Mouse (Mus musculus): ENCODE results near the gene Mb.

Gene Mb

DNA sequence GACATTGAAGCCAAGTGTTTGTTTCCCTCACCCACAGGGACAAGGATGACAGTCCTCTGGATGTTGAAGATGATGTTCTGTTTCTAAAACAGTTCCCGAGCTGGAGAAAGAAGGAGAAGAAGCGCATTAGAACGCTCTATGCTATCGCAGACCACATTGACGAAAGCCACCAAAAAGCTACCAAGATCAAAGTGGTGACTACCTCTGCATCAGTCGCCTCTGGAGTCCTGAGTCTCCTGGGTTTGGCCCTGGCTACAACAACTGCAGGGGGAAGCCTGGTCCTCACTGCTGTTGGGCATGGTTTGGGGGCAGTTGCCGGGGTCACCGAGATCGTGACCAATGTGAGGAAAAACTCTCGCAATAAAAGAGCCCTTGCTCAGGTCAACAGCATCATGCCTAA, at the start of gene Mb:
Mb (minus strand) TSS at position 101 of the 400 bp plus-strand sequence.
- DNase-seq, result no peak

DNA sequence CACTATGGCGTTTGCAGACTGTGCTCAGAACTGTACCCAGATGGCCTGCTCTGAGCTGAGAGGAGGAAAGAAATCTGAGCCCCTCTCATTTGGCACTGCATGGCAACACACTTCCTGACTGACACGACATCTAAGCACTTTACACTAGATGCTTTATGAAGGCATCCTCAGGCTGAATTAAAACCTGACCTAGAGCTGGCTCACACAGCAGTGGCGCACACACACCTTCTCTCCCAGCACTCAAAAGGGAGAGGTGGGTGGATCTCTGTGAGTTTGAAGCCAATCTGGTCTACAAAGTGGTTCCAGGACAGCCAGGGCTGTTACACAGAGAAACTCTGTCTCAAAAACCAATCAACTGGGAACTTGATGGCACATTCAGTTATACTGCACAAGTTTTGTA, 49.3 kb upstream of the Mb start:
- no peak for DNase-seq

- DNase-seq, result no peak
Measured at GRCm38 (mm10) chr15:77097358-77097757, 46.9 kb upstream of the Mb start.

DNA sequence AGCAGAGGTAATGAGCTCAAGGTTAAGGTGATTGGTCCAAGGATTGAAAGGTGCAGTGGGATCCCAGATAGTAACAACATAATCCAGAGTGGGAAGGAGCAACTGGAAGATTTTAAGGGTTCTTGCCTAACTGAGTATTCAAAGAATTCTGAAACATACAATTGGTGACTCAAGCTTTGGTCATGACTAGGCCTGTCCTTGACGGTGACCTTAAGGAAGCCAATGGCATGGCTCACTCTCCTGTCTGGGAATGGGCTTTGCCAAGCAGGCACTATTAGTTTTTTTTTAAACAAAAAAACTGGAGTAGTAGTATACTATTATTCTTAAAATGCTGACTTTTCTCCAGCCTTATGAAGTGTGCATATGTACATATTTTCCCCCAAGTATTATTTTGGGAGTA, 44.7 kb upstream of the Mb start:
- DNase-seq, result no peak

DNA sequence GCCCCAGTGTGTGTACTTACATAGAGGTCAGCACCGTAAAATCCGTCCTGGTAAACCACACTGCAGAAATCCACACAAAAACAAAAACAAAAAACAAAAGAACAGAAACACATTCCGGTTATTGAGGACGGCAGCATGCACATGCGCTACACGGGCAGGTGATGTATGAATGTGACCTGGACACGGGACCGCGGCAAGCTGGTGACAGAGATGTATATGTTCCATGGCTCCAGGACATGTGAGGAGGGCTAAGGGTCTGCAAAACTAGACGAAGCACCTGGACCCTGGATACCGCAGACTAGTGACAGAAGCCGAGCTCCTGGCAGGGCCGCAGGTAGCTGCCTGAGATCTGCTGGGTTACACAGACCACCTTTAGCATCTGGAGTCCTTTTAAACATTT, 44.0 kb upstream of the Mb start:
- no peak for DNase-seq

DNA sequence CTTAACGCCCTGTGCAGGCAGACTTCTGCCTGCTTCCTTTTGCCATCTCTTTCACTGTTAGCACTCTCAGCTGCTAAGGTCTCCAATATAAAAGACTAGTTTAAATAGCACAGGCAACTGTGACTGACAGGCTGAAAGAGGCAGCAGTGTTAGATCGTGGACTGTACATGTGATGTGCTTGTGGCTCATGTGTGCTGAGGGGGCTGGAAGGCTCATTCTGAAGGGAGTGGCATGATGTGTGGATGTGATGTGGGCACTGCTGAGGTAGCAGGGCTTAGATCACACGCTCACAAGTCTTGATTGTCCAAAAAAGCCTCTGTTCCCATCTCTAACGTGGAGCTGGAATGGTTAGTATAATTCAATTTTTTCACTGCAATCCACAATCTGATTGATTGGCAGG, 40.9 kb upstream of the Mb start:
- DNase-seq, result no peak

GRCm38 (mm10) chr15:77090531-77090930, 40.1 kb upstream of the Mb start:
- DNase-seq, result no peak

DNA sequence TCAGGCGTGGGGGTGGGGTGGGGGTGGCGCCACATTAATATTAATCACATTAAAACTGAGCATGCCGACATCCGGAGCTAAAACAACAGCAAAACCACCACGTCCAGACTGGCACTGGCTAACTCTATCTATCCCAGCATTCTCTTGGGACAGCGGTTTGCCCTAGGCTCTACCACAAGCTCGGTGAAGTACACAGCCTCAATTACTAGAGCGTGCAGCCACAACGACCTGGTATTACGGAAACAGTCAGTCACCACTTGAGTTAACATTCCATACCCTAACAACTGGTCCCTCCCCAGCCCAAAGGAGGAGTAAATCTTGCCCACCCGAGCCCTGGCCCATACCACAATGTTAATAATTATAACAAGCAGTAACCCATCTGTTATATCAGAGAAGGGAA, 38.8 kb upstream of the Mb start:
- DNase-seq, result no peak

GRCm38 (mm10) chr15:77086488-77086887, 36.0 kb upstream of the Mb start:
- DNase-seq, result no peak

GRCm38 (mm10) chr15:77085818-77086217, 35.3 kb upstream of the Mb start:
- DNase-seq, result no peak

DNA sequence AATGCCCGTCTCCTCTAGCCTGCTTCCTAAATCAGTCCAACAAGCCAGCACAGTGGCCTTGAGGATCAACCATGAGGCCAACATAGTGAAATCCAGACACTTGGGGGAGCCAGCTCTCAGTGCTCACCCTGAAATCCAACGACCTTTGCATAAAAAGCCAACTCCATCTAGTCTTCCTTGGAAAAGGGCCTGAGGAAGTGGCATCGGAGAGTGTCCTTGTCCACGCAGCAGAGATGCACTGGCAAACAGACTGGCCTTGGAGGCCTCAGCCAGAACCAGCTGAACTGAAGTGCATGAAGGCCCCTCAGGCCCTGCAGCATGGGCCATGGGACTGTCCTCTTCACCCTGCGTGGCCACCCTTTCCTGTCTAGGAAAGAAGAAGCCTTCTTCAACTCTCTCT, 31.0 kb upstream of the Mb start:
- DNase-seq, result no peak

- DNase-seq, result no peak
Measured at GRCm38 (mm10) chr15:77080684-77081254, 30.3 kb upstream of the Mb start.

GRCm38 (mm10) chr15:77079890-77080361, 29.5 kb upstream of the Mb start:
- peak; percentile 58 for DNase-seq

- no peak for DNase-seq
Measured at GRCm38 (mm10) chr15:77079256-77079822, 28.9 kb upstream of the Mb start.

DNA sequence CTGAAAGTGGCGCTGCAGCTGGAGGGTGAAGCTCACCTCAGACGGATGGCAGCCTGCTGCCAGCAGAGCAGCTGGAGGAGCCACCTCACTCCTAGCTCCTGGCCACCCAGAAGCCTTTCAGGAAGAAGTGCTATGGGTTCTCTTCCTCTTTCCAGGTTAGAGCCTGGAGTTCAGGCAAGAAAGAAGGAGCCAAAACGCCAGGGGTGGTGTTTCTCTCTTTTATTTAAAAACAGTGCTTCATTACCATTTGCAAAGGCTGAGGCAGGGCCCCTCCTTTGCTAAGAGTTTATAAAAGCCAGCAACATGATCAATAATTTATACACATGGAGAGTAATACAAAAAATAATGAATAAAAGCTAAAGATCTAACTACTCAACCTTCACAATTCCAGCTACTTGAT, 28.3 kb upstream of the Mb start:
- no peak for DNase-seq

- no peak for DNase-seq
Measured at GRCm38 (mm10) chr15:77077906-77078305, 27.4 kb upstream of the Mb start.

DNA sequence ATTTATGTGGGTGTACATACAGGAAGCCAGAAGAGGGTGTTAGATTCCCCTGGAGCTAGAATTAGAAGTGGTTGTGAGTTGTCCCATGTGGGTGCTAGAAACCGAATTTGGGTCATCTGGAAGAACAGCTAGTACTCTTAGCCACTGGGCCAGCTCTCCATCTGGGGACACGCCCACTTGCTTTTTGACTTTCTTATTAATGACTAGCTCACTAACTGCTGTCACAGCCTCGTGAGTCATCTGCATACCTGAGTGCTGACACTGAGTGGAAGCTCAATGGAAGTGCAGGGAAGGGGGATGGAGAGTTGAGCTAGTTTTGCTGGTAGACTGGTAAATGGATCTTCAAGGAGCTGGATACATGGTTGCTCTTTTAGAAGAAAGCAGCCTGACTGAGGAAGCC, 26.1 kb upstream of the Mb start:
- DNase-seq, result no peak

DNA sequence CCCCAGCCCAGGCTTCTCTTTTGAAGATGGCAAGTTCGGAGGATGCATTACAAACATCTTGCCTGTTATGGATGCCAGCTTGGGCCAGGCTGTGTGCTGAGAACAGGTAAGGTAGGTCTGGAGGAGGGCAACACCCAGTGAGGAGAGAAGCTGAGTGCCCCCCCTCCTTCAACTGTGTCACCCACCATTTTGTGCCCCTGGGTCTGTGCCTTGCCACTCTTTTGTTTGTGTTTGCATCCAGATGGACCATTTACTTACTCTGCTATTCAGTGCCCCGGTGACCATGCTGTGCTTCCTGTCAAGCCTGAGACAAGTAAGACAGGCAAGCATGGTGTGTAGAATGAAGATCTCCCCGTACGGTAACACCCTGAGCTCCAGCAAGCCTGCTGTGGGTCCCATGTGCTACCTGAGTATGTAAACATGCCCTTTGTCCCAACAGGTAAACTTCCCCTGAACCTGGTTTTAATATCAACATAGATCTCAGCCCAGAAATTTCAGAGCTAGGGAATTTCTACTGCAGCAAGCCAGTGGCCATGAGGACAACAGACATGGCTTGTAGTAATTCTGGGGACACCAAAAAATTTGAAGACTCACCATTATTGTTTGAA, 22.2 kb upstream of the Mb start:
- DNase-seq, result no peak

DNA sequence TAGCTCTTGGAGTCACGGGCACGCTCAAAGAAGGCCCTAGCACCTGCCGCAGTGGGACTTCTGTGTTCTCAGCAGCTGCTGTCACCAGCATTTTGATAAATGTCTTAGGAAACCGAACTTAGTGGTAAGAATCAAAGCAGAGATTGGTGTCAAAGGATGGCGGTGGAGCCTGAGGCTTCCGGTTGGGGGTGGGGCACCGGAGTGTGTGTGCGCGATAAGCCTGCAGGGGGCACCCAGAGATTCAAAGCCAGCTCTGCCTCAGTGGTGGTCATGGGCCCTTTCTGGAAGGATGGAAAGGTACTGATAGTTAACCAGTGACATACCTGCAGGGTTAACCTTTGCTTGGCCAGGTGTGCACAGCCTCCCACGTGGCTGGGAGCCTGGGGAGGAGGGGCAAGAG, 21.0 kb upstream of the Mb start:
- peak; percentile 46 for DNase-seq

GRCm38 (mm10) chr15:77070745-77071268, 20.3 kb upstream of the Mb start:
- DNase-seq, result no peak

- peak; percentile 36 for DNase-seq
Measured at GRCm38 (mm10) chr15:77069019-77069418, 18.5 kb upstream of the Mb start.

- DNase-seq, result peak; percentile 56
Measured at GRCm38 (mm10) chr15:77068439-77068861, 18.0 kb upstream of the Mb start.

DNA sequence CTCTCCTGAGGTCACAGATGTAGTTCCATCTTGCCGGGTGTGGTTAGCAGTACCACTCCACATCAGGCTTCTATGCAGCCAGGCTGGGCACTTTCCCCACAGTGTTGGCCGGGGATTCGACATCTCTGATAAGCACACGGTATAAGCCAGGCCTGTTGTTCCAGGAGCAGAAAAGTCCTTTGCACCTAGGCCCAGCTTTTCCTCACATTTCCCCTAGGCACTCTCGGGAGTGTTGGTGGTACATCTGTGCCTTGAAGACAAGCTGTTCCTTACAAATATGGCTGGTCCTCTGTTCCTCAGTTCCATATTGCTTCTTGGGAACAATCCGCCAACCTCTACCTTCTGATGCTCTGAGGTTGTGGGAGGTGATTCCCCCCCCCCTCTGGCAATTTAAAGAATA, 15.8 kb upstream of the Mb start:
- DNase-seq, result no peak

DNA sequence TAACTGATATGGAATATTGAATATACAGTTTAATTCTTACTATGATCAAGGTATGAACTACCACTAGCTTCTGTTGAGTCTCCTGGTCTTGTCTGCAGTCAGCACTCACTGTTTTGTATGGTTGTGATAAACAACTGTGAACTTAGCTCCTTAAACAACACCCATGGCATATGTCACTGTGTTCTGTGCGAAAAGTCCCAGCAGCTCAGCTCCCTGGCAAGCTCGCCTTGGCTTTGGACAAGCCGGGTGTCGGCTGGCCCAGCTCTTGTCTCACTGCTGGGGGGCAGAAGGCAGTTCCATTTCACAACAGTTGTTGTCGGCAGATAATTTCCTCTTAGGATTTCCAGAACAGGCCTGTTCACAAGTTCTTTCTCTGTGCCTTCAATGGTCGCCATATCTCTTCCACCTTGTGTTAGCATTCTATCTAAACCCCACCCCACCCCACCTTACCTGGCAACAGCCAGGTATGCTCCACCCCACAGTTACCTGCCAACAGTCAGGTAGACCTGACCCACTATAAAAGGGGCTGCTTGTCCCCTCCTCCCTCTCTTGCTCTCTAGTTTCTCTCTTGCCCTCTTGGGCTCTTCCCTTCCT, 14.9 kb upstream of the Mb start:
- DNase-seq, result peak; percentile 67
